Mouse (Mus musculus): ENCODE measurements around the gene Opcml.

DNA sequence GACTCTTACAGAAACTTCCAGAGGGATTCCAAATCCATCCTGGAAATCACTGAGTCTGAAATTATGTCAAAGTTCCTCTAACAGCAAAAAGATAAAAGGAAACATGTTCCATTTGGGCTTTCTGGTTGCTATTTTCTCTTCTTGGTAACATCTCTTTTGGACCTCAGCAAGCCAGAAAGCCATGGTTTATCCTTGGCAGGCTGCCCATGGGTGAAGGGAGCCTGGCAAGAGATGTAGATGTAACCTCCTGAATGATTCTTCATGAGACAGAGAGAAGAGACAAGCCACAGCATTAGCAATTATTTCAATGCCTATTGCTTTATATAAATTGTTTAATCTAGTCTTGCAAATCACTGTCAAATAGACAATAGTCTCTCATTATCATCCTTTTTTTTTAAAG lies 274.6 kb downstream of the Opcml start:
- TF ChIP-seq POLR2A (IDR thresholded peaks at IDR 0.05; ENCODE audit: borderline replicate concordance, insufficient read depth, low read length) (no peak), CTCF (IDR thresholded peaks at IDR 0.05; ENCODE audit: borderline replicate concordance, insufficient read depth, low read depth, low read length) (no peak)

Measured in cerebellum, adult 2 months (tissue).